Mouse (Mus musculus): ENCODE results near the gene Them7.

Gene Them7

GRCm38 (mm10) chr2:105417663-105418062 lies 193.5 kb downstream of the Them7 start:
- DNase-seq: no peak

GRCm38 (mm10) chr2:105418629-105419227 lies 194.6 kb downstream of the Them7 start:
- DNase-seq: no peak

- no peak for DNase-seq
Measured at GRCm38 (mm10) chr2:105427447-105427846, 203.3 kb downstream of the Them7 start.

- peak; percentile 66 to 84 for DNase-seq
Measured at GRCm38 (mm10) chr2:105428029-105428428, 203.9 kb downstream of the Them7 start.

- no peak for DNase-seq
Measured at GRCm38 (mm10) chr2:105428467-105428866, 204.3 kb downstream of the Them7 start.

Data from cerebellum, postnatal 25 days (tissue).